Mouse (Mus musculus) retina, embryonic 14.5 days (tissue): ENCODE results near the gene Adamts17.
A peak's percentile ranks its signal among the peaks of the same experiment; 100 is the strongest.

Experiments
- DNase-seq: peaks from one replicate; pipeline ENCODE4 v3.0.0-alpha.2; 2015; ENCODE audit warnings: low spot score

Adamts17 gene

GRCm38 (mm10) chr7:67082751-67083150, 243.2 kb downstream of the Adamts17 start:
- DNase-seq, result no peak

GRCm38 (mm10) chr7:67087759-67088158, 248.2 kb downstream of the Adamts17 start:
- no peak for DNase-seq

GRCm38 (mm10) chr7:67097096-67097495, 257.6 kb downstream of the Adamts17 start:
- DNase-seq, result no peak

GRCm38 (mm10) chr7:67101418-67101973, 262.0 kb downstream of the Adamts17 start:
- no peak for DNase-seq

- DNase-seq, result peak; percentile 17
These were observed 271.1 kb downstream of the Adamts17 start for GRCm38 (mm10) chr7:67110551-67111159.

- peak; percentile 21 for DNase-seq
These were observed 273.1 kb downstream of the Adamts17 start for GRCm38 (mm10) chr7:67112495-67113216.

GRCm38 (mm10) chr7:67114056-67114455, 274.5 kb downstream of the Adamts17 start:
- no peak for DNase-seq

- no peak for DNase-seq
These were observed 275.5 kb downstream of the Adamts17 start for GRCm38 (mm10) chr7:67115056-67115455.

- DNase-seq, result no peak
These were observed 295.6 kb downstream of the Adamts17 start for GRCm38 (mm10) chr7:67135140-67135539.

GRCm38 (mm10) chr7:67142347-67143015, 302.9 kb downstream of the Adamts17 start:
- DNase-seq, result peak; percentile 4

- no peak for DNase-seq
These were observed 306.2 kb downstream of the Adamts17 start for GRCm38 (mm10) chr7:67145748-67146147.

- no peak for DNase-seq
These were observed 306.6 kb downstream of the Adamts17 start for GRCm38 (mm10) chr7:67146151-67146550.

- no peak for DNase-seq
These were observed 310.2 kb downstream of the Adamts17 start for GRCm38 (mm10) chr7:67149707-67150106.

GRCm38 (mm10) chr7:67152626-67153025, 313.1 kb downstream of the Adamts17 start:
- no peak for DNase-seq

- no peak for DNase-seq
These were observed 322.6 kb downstream of the Adamts17 start for GRCm38 (mm10) chr7:67162135-67162534.

- no peak for DNase-seq
These were observed 328.8 kb downstream of the Adamts17 start for GRCm38 (mm10) chr7:67168288-67168687.

GRCm38 (mm10) chr7:67168763-67169569, 329.4 kb downstream of the Adamts17 start:
- DNase-seq, result no peak

- DNase-seq, result no peak
These were observed 334.1 kb downstream of the Adamts17 start for GRCm38 (mm10) chr7:67173522-67174195.

GRCm38 (mm10) chr7:67183786-67184185, 344.3 kb downstream of the Adamts17 start:
- DNase-seq, result no peak

GRCm38 (mm10) chr7:67199412-67199811, 359.9 kb downstream of the Adamts17 start:
- DNase-seq, result peak; percentile 71
